Mouse (Mus musculus) hematopoietic multipotent progenitor cell, adult 10-12 weeks (in vitro differentiated cells): Measurements from ENCODE around the gene Prl3a1. TPM values are rescaled to one million over a fixed set of nuclear protein-coding genes. Genes with fewer than 3 reads are reported as not detected.

Experiments used
- polyA plus RNA-seq: library from polyadenylated mRNA; stranded (reverse); fragments of >175 nt; gene quantifications from 2 replicates; pipeline ENCODE4 v1.2.3, GENCODE M21; 2012; ENCODE audit warnings: low replicate concordance

Gene Prl3a1
- not detected in 2 replicates for polyA plus RNA-seq

DNA sequence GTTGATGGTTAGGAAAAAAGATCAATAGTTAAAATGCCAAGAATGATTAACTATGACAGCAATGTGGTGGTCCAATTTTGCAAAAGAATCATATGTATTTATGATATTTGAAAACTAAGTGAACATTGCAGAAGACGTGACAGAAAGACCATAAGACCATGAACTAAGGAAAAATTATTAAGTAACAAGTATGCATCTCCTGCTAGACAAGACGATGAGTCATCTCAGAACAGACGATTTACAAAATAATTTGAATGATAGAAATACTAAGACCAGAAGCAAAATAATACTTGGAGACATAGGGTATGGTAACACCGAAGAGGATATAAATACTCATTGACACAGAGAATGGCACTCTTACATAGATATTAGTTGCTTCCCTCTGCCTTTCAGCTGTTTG, at the start of gene Prl3a1:
Gene Prl3a1, plus strand, starts transcription at position 301 of the 400 bp plus-strand sequence.

DNA sequence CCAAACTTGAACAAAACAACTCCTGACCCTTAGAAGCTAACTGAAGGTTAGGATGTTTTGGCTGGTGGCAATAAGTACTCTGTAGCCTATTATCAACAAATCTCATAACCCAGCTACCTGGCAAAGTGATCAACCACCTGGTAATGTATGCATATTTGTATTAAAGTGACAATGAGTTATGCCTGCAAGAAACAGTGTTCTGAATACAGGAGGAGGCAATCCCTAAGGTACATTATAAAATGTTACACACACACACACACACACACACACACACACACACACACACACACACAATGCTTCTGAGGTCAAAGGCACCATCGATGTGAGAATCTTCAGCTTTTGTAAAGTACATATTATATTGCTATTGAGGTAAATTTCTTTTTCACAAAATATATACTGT, 17.7 kb upstream of the Prl3a1 start, which contains the start of gene Prl3b1:
Gene Prl3b1, plus strand, starts transcription at position 301 of the 400 bp plus-strand sequence.

DNA sequence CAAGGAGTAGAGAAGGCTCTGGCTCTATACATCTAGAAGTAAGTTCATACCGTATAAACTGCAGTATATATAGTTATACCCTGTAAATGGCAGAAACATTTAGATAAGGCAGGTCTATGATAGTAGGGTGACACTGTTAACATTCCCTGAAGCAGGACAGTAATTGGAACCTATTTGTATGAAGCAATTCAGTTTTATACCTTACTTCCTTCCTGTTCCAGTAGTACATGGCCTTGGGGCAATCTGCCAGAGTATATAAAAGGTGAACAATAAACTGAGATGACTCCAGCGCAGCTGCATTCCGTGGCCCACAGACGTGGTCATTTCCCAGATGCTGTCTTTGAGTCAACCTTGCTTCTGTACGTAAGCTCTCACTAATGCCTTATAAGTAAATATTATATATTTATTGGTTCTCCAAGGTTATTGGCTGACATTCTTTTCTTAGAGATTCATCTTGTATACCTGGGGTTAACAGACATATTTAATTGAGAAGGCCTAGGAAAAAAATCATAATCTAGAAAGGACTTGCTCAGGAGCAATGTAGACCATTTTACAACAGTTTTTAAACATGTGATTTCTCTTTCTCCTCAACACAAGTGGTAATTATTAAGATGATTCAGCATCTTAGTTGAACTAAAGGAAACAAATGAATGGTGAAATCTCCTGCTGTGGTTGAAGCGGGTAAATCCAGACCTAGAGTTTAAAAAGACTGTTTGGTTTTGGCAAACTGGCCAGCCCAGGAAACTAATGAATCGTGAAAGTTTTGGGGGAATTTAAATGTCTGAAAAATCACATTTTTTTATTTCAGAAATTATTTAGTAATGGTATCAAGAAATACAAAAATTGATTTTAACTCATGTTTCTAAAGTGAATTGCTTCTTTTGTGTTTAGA, 53.3 kb downstream of the Prl3a1 start, which contains the start of gene Prl6a1:
Gene Prl6a1, plus strand, starts transcription at position 294 of the 892 bp plus-strand sequence.

Other genes starting within 250 kb of the Prl3a1 start
- not detected in 2 replicates for gene Prl, start 201.9 kb upstream of the Prl3a1 start, polyA plus RNA-seq
- not detected in 2 replicates for gene Prl3d1, start 165.2 kb upstream of the Prl3a1 start, polyA plus RNA-seq
- not detected in 2 replicates for gene Prl3d2, start 137.7 kb upstream of the Prl3a1 start, polyA plus RNA-seq
- not detected in 2 replicates for gene Prl3d3, start 102.6 kb upstream of the Prl3a1 start, polyA plus RNA-seq
- gene Prl3c1, start 62.8 kb upstream of the Prl3a1 start, polyA plus RNA-seq: not detected in 2 replicates
- not detected in 2 replicates for gene Prl3b1, start 17.6 kb upstream of the Prl3a1 start, polyA plus RNA-seq
- gene Prl6a1, start 53.2 kb downstream of the Prl3a1 start, polyA plus RNA-seq: not detected in 2 replicates
- not detected in 2 replicates for gene Prl8a2, start 86.2 kb downstream of the Prl3a1 start, polyA plus RNA-seq
- gene Prl2b1, start 131.4 kb downstream of the Prl3a1 start, polyA plus RNA-seq: not detected in 2 replicates
- gene Prl8a6, start 179.3 kb downstream of the Prl3a1 start, polyA plus RNA-seq: not detected in 2 replicates